Mouse (Mus musculus) embryonic facial prominence, embryonic 12.5 days (tissue): ENCODE results near the gene Gm13277. TPM values are rescaled to one million over a fixed set of nuclear protein-coding genes. Genes with fewer than 3 reads are reported as not detected.
"Not testable (repeated sequence)": the region's sequence is repeated elsewhere in the genome, so short reads cannot be mapped to it uniquely, and the experiment has no call there.

Source experiments
- ATAC-seq: fragments of 200-750 bp; cut with Nextera tagmentation; 2 replicates; pipeline ENCODE4 v1.8.0; 2017; ENCODE audit not compliant: insufficient number of reproducible peaks, insufficient read depth, low FRiP score, low TSS enrichment
- H3K27ac ChIP-seq: fragments of 300-500 bp; sonication (generic); 2 replicates; pipeline ENCODE4 v1.5.1; 2016; ENCODE audit warnings: mild to moderate bottlenecking
- H3K27me3 ChIP-seq: fragments of 300-500 bp; sonication (generic); 2 replicates; pipeline ENCODE4 v1.6.1; 2016; ENCODE audit warnings: mild to moderate bottlenecking, moderate library complexity
- H3K36me3 ChIP-seq: fragments of 300-500 bp; sonication (generic); 2 replicates; pipeline ENCODE4 v1.6.1; 2016; ENCODE audit warnings: mild to moderate bottlenecking
- H3K4me1 ChIP-seq: fragments of 300-500 bp; sonication (generic); 2 replicates; pipeline ENCODE4 v1.6.1; 2016
- H3K4me2 ChIP-seq: fragments of 300-500 bp; sonication (generic); replicated peaks from 2 replicates; pipeline ENCODE4 v1.6.1; 2016; ENCODE audit warnings: mild to moderate bottlenecking, moderate library complexity
- H3K4me3 ChIP-seq: fragments of 300-500 bp; sonication (generic); 2 replicates; pipeline ENCODE4 v1.5.1; 2016; ENCODE audit warnings: mild to moderate bottlenecking
- H3K9ac ChIP-seq: fragments of 300-500 bp; sonication (generic); 2 replicates; pipeline ENCODE4 v1.6.1; 2016; ENCODE audit warnings: mild to moderate bottlenecking, moderate library complexity
- H3K9me3 ChIP-seq: fragments of 300-500 bp; sonication (generic); 2 replicates; pipeline ENCODE4 v1.6.1; 2016; ENCODE audit warnings: mild to moderate bottlenecking, moderate library complexity
- WGBS: fragments of 180-500 bp; shearing (Covaris S2); methylation state at CpG from one replicate; pipeline ENCODE4 v1.1.7; 2016; 5-methylcytosine and 5-hydroxymethylcytosine counted together
- polyA plus RNA-seq: library from polyadenylated mRNA; unstranded; fragments of >200 nt; fragmentation: Nextera tagmentation; extraction: Ambion mirVana; gene quantifications from 2 replicates; pipeline ENCODE4 v1.2.1, GENCODE M21; 2016

Gene Gm13277
- not detected in 2 replicates for polyA plus RNA-seq

DNA sequence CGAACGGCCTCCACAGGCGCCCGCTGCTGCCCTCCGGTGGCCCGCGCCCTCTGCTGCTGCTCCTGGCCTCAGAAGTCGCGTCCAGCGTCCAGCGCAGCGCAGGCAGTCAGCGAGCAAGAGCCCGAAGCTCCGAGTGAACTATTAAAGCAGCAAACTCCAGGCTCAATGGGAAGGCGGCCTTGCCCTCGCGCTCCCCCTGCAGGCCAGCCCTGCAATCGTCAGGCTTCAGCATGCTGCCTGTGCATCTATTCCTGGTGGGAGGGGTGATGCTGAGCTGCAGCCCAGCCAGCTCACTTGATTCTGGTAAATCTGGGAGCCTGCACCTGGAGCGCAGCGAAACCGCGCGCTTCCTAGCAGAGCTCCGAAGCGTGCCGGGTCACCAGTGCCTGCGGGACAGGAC, at the start of gene Gm13277:
TSS of gene Gm13277 (plus strand) at position 231 of the 400 bp plus-strand sequence.
- not testable (repeated sequence) for H3K9me3 ChIP-seq, H3K4me3 ChIP-seq, H3K27me3 ChIP-seq, H3K27ac ChIP-seq, H3K4me2 ChIP-seq, H3K36me3 ChIP-seq, H3K9ac ChIP-seq, H3K4me1 ChIP-seq, ATAC-seq
- 0% methylated on average over 1 of the region's 28 CpGs for WGBS

- Histone ChIP-seq H3K4me3 (no peak overlapping the region), H3K27ac (no peak overlapping the region), H3K9ac (no peak overlapping the region), H3K4me1 (no peaks in the 10 kb centered on the region), H3K4me2 (no peak overlapping the region), H3K9me3 (no peaks in the 10 kb centered on the region), H3K36me3 (no peaks in the 10 kb centered on the region), H3K27me3 (no peaks in the 10 kb centered on the region)
- WGBS, result 86% methylated on average over 6 of the region's 6 CpGs
- ATAC-seq, result no peak
Observed at GRCm38 (mm10) chr4:88739036-88739435, 49.4 kb upstream of the Gm13277 start.

DNA sequence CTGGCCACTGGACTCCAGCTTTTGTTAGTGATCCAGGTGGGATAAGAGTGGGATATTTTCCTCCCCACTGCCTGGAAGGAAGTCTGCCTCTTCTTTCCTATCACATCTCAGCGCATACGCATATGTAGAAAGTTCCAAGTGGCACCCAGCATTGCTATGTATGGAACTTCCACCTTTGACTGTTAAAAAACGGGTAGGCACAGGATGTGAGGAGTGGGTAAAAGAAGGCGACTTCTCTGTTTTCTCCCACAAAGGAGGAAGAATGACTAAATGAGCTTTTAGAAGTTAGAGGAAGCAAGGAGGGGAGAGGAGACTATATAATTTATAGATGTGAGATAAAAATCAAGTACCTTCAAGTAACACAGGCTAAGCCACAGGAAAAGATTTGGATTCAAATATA, 47.0 kb upstream of the Gm13277 start:
- H3K9me3 ChIP-seq, result no peaks in the 10 kb centered on the region
- H3K4me1 ChIP-seq, result no peaks in the 10 kb centered on the region
- H3K36me3 ChIP-seq, result no peaks in the 10 kb centered on the region
- H3K9ac ChIP-seq, result no peak overlapping the region
- no peak overlapping the region for H3K4me3 ChIP-seq
- ATAC-seq, result no peak
- H3K27me3 ChIP-seq, result no peaks in the 10 kb centered on the region
- no peak overlapping the region for H3K27ac ChIP-seq
- no peak overlapping the region for H3K4me2 ChIP-seq
- 89% methylated on average over 4 of the region's 4 CpGs for WGBS

GRCm38 (mm10) chr4:88742771-88743371, 45.6 kb upstream of the Gm13277 start:
- Histone ChIP-seq H3K9me3 (no peaks in the 10 kb centered on the region), H3K36me3 (no peaks in the 10 kb centered on the region), H3K4me3 (no peak overlapping the region), H3K27ac (no peak overlapping the region), H3K4me2 (no peak overlapping the region), H3K9ac (no peak overlapping the region), H3K4me1 (no peaks in the 10 kb centered on the region), H3K27me3 (no peaks in the 10 kb centered on the region)
- WGBS, result 73% methylated on average over 7 of the region's 7 CpGs
- ATAC-seq, result no peak

DNA sequence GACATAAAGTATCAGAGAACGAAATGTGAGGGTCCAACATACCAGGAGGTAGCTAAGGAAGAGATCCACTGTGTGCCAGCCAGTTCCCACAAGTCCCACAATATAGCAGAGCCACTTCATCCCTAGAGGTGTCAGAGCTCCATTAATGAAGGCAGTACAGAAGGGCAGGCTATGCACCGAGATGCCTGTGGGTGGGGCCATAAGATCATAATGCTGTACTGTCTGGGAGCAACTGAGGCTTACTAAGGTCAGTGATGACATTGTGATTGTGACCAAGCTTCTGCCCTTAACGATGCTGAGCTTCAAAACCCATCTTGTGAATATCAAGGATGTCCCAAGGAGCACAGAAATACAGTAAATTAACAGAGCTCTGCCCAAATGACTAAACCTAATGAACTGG, 44.2 kb upstream of the Gm13277 start:
- WGBS, result 72% methylated on average over 3 of the region's 3 CpGs
- Histone ChIP-seq H3K9ac (no peak overlapping the region), H3K27ac (no peak overlapping the region), H3K36me3 (no peaks in the 10 kb centered on the region), H3K9me3 (no peaks in the 10 kb centered on the region), H3K27me3 (no peaks in the 10 kb centered on the region), H3K4me2 (no peak overlapping the region), H3K4me3 (no peak overlapping the region), H3K4me1 (no peaks in the 10 kb centered on the region)
- no peak for ATAC-seq

- Histone ChIP-seq H3K4me3 (no peak overlapping the region), H3K27me3 (no peaks in the 10 kb centered on the region), H3K4me2 (no peak overlapping the region), H3K9me3 (no peaks in the 10 kb centered on the region), H3K9ac (no peak overlapping the region), H3K27ac (no peak overlapping the region), H3K4me1 (no peaks in the 10 kb centered on the region), H3K36me3 (no peaks in the 10 kb centered on the region)
- no peak for ATAC-seq
- WGBS, result 35% methylated on average over 6 of the region's 6 CpGs
Observed at GRCm38 (mm10) chr4:88749926-88750325, 38.5 kb upstream of the Gm13277 start.

DNA sequence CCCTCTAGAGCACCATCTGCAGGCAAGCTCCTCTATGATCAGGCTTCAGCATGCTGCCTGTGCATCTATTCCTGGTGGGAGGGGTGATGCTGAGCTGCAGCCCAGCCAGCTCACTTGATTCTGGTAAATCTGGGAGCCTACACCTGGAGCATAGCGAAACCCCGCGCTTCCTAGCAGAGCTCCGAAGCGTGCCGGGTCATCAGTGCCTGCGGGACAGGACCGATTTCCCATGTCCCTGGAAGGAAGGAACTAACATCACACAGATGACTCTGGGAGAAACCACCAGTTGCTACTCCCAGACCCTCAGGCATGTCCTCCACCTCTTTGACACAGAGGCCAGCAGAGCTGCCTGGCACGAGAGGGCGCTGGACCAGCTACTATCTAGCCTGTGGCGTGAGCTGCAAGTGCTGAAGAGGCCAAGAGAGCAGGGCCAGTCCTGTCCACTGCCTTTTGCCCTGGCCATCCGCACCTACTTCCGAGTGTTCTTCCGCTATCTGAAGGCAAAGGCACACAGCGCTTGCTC, 33.6 kb upstream of the Gm13277 start, which contains the start of gene Gm13271:
TSS of gene Gm13271 (plus strand) at position 51 of the 523 bp plus-strand sequence.
- not testable (repeated sequence) for H3K9ac ChIP-seq, H3K4me1 ChIP-seq, H3K4me3 ChIP-seq, H3K27ac ChIP-seq, H3K27me3 ChIP-seq, ATAC-seq, H3K36me3 ChIP-seq, H3K4me2 ChIP-seq, H3K9me3 ChIP-seq
- WGBS, result 75% methylated on average over 15 of the region's 15 CpGs

GRCm38 (mm10) chr4:88756581-88757513, 31.6 kb upstream of the Gm13277 start:
- H3K4me2 ChIP-seq, result peak overlapping the region; percentile 64
- H3K27me3 ChIP-seq, ATAC-seq, H3K36me3 ChIP-seq, H3K9me3 ChIP-seq, H3K4me1 ChIP-seq: not testable (repeated sequence)
- peak overlapping the region; percentile 91 for H3K27ac ChIP-seq
- WGBS, result 13% methylated on average over 28 of the region's 31 CpGs
- H3K4me3 ChIP-seq, result peak overlapping the region; percentile 43
- H3K9ac ChIP-seq, result peak overlapping the region; percentile 48; the same call in 1 of the 2 replicates

- Histone ChIP-seq H3K4me3 (peak overlapping the region; percentile 43), H3K4me2 (peak overlapping the region; percentile 64), H3K9ac (peak overlapping the region; percentile 48; the same call in 1 of the 2 replicates), H3K27ac (peak overlapping the region; percentile 91)
- H3K4me1 ChIP-seq, H3K9me3 ChIP-seq, H3K36me3 ChIP-seq, H3K27me3 ChIP-seq: not testable (repeated sequence)
- WGBS, result 0% methylated on average over 19 of the region's 21 CpGs
- ATAC-seq, result peak; percentile 100
Observed at GRCm38 (mm10) chr4:88757628-88758031, 30.8 kb upstream of the Gm13277 start.

GRCm38 (mm10) chr4:88758751-88759150, 29.7 kb upstream of the Gm13277 start:
- not testable (repeated sequence) for H3K27ac ChIP-seq, H3K36me3 ChIP-seq, H3K4me3 ChIP-seq, H3K9ac ChIP-seq, H3K4me1 ChIP-seq, H3K4me2 ChIP-seq, H3K9me3 ChIP-seq, H3K27me3 ChIP-seq, ATAC-seq
- WGBS, result 87% methylated on average over 9 of the region's 9 CpGs

DNA sequence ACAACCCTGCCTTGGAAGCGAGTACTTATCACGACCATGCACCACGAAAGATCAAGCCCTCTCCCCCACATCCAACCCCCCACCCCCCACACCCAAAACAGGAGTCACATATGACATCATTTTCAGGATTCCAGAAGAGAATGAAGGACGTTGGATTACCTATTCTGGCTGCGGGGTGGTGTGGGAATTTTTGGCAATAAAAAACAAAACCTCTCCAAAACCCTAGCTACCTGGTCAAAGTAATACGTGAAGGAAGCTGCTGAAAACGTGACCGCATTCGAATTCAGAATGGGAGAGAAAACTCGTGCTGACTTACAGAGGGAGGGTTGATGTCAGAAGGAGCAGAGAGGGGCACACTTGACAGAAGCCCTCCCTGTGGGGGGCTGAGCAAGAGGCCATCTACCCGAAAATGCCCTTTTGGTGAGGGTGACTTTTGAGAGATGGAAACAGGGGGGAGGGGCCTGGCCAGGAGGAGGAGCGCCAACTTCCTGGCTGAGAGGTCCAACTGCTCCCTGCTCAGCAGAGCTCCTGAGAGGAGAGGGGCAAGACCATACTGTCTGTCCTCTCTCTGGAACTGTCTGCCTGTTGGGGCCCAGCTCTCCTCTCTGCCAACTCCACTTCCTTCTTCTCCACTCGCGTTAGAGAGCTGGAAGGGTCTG, 28.7 kb upstream of the Gm13277 start, which contains the start of gene Gm13283:
TSS of gene Gm13283 (plus strand) at position 510 of the 659 bp plus-strand sequence.
- not testable (repeated sequence) for H3K36me3 ChIP-seq, H3K9me3 ChIP-seq, H3K27me3 ChIP-seq, H3K4me1 ChIP-seq, ATAC-seq
- peak within 1 kb of the TSS; percentile 75; the same call in 1 of the 2 replicates for H3K27ac ChIP-seq
- peak within 1 kb of the TSS; percentile 48 for H3K4me2 ChIP-seq
- peak within 1 kb of the TSS; percentile 44; the same call in 1 of the 2 replicates for H3K9ac ChIP-seq
- 22% methylated on average over 9 of the region's 14 CpGs for WGBS
- H3K4me3 ChIP-seq, result peak within 1 kb of the TSS; percentile 36
